Mouse (Mus musculus) left cerebral cortex, postnatal 14 days (tissue): Measurements from ENCODE around the gene Agap1. TPM values are rescaled to one million over a fixed set of nuclear protein-coding genes. Genes with fewer than 3 reads are reported as not detected.
"Not testable (repeated sequence)": the region's sequence is repeated elsewhere in the genome, so short reads cannot be mapped to it uniquely, and the experiment has no call there.

Source experiments
- DNase-seq, 2 experiments: peaks; one replicate each; pipeline ENCODE4 v3.0.0; 2021 to 2022; ENCODE audit warnings: low spot score in 2 of 2, mixed read lengths in 1 of 2
- intact Hi-C: fragments of 180-260 bp; cut with DNase I; formaldehyde crosslinking; loops from one replicate; pipeline ENCODE4 v1.15.1; 2025
- total RNA-seq, 2 experiments: library from RNA; stranded (reverse); gene quantifications; 2 replicates each; pipeline ENCODE4 v1.2.3; 2021

Agap1 gene
- total RNA-seq, 2 experiments from 2014 or later: 246 to 257 TPM

DNA sequence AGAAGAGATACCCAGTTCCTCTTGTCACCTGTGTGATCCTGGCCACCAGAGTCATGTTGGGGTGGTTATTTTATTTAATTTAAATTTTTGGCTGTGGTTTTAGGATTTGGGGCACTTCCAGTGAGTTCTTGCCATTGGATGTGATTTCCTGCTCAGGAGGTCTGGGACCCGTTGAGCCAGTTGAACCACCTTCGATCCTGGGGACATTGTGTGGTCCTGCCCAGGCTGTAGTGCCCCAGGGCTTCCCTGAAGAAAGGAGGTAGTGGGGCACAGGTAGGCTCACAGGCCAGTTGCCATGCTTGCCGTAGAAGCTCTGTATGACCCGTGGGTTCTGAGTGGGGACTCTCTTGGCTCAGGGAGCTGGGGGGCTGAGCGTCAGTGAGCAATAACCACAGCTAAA lies 38.6 kb downstream of the Agap1 start:
- intact Hi-C loops: no loop called here
- DNase-seq: no peak

DNA sequence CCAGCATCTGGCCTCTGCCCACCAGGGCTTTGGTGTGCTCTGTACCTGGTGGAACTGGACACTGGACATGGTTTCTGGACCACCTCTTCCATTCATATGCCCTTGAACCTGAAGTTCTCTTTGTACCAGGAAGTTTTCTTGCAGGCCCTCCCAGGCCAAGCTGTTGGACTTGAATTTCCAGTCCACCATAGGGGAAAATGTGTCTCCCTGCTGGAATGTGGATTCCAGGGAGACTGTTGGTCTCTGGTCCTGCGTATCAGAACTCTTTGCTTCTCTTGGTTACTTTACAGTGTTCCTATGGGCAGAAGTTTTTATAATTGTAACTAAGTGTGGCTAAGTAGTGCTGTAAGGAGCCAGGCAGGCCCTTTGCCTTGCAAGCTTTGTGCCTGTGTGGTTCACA lies 40.2 kb downstream of the Agap1 start:
- intact Hi-C loops: no loop called here
- no peak for DNase-seq

DNA sequence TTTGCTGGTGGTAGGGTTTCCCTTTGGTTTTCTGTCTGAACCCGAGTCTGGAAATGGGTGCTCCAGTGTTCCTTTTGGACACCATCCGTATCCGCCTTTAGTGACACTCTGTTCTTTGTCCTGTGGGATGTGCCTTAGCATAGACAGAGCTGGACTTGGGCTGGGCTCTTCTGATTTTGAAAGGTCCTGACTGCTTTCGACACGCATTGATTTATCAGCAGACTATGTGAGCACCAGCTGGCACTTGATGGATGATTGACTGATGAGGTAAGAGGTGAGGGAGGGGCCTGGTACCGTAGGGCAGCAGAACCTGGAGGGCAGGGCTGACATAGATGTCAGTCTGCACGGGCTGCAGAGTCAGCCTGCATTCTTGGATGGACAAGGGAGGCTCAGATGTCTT lies 41.6 kb downstream of the Agap1 start:
- no peak for DNase-seq
- intact Hi-C loops: no loop called here

DNA sequence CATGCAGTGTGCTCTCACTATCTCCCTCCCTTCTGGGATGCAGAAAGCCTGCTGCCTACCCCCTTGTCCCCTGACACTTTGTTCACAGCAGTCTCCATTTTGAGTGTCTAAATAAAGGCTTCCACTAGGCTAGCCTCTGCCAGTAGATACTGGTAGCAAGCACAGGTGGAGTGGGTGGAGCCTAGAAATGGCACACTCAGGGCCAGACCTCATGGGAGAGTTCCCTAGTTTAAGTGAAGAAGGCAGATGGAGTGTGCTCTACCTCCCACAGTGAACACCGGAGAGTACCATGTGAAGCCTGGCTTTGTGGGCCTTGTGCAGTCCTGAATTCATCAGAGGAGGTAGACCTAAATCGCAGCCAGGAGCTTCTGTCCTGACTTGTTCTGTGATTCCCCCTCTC lies 46.3 kb downstream of the Agap1 start:
- DNase-seq: no peak
- intact Hi-C loops: no loop called here

DNA sequence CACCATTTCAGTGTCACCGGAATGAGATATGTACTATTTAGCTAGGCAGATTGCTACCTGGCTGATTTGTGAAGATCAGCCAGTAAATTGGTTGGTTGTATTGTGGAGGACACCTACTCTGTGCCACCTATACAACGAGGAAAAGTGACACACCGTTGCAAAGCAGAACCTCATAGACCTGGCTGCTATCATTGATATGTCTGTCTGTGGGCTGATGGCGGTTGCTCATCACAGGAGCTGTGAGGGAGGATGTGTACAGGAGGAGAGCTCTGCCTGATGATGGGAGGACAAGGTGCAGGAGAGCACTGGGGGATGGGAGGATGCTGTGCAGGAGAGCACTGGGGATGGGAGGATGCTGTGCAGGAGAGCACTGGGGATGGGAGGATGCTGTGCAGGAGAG lies 46.7 kb downstream of the Agap1 start:
- no peak for DNase-seq
- intact Hi-C loops: no loop called here

DNA sequence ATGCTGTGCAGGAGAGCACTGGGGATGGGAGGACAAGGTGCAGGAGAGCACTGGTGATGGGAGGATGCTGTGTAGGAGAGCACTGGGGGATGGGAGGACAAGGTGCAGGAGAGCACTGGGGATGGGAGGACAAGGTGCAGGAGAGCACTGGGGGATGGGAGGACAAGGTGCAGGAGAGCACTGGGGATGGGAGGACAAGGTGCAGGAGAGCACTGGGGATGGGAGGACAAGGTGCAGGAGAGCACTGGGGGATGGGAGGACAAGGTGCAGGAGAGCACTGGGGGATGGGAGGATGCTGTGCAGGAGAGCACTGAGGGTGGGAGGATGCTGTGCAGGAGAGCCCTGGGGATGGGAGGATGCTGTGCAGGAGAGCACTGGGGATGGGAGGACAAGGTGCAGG lies 47.3 kb downstream of the Agap1 start:
- intact Hi-C loops: not testable (repeated sequence)

DNA sequence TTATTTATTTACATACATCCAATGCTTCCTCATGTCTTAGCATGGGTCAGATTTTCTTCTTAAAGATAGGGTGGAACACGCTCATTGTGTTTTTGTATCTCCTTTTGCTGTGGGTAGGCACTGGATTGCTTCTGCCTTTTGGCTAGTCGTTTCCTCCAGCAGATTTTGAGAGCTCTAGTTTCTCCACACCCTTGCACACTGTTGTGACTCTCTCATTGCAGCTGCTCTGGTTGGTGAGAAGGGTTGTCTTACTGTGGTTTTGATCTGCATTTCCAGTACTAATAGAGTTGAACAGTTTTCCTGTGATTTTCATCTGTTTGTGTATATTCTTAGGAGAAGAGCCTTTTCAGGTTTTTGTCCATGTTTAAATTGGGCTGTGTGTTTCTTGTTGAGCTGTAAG lies 54.6 kb downstream of the Agap1 start:
- intact Hi-C loops: no loop called here
- DNase-seq: no peak

More for the DNA sequence above, 47.3 kb downstream of the Agap1 start:
- not testable (repeated sequence) for DNase-seq

DNA sequence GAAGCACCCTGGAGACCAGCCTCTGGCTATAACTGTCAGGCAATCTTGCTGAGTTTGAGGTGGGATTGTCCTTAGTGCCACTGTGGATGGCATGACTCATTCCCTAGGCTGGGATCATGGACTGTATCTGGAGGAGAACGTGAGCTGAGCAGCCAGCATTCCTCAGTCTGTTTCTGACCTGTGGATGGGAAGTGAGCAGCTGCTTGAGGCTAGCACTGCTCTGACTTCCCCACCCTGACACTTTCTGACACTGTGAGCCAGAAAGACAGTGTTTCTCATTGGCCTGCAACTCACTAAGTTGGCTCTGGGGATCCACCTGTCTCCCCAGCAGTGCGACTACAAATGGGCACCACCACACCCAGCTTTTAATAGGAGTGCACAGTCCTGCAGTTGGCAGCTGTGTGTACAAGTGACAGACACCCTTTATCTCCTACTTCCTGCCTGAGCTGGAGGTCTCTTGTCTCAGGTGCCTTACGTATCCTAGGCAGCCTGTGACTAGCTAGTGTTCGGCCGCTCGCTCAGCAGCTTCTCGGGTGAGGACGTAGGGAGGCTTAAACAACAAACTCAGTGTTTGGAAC lies 55.2 kb downstream of the Agap1 start:
- DNase-seq: no peak
- intact Hi-C loops: no loop called here

DNA sequence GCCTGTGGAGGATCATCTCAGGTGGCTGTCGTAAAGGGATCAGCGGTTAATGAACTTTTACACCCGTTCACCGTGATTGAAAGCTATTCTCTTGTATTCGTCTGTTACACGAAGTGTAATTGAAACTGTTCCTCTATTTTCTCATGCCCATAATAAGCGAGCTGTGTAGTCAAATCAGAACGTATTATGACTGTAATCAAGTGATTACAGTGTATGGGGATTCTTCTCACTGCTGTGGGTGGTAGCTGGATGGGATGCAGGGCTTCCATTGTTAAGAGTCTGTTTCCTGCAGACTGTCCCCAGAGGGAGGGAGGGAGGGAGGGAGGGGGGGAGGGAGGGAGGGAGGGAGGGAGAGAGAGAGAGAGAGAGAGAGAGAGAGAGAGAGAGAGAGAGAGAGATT lies 56.1 kb downstream of the Agap1 start:
- DNase-seq: no peak
- intact Hi-C loops: no loop called here

DNA sequence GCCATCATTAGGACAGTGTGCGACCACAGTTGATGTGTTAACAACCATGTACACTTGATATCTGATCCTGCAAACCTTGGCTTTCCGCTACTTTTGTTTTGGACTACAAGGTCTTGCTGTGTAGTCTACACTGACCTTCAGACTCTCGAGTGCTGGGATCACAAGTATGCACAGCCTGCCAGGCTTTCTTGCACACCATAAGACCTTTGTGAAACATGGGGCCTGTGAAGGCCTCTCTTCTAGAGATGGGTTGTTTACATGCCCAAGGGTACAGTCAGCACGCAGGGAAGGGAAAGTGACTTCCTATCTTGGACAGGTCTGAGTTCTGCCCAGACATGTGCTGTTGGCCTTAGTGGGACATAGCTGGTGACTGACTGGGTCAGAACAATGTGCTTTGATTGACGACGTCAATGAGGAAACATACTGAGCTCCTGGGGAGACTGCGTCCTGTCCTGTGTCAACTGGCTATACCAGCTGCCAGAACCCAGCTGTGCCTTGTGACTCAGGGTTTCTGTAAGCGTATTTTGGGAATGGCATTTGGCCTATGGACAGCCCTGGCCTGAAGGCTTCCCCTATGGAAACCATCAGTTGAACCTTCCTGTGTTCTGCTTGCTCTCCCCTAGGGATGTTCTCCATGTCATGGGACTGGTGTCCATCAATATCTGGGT lies 59.1 kb downstream of the Agap1 start:
- intact Hi-C loops: no loop called here
- no peak for DNase-seq

DNA sequence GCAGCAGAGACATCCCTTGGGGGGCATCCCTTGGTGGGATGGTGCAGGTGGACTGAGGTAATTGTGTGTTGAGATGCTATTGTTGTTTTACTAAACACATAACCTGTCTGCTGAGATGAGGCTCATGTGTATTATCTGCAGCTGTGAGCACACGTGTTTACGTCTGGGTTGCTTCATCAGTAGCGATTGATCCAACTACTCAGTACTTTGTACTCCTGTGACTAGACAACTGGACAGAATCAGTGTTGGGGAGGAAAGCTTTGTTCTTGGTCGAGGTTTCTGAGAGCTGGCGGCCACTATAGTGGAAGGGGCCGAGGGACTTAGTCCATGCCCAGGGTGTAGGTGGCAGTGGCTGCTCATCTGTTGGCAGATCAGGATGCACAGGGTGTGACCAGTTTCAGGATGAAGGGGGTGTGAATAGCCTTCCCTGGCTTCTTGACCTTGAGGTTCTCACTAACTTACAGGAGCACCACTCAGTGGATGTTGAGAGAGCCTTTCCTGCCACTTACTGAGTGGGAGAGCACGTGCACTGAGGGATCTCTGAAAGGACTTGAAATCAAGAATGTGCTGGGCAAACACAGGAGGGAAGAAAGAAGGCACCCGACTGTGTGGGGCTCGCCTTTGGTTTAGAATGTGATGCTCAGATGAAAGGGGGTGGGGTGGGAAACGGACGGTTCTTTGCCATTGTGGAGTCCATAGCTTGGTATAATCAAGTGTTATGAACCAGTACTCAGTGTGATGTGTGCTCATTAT lies 61.4 kb downstream of the Agap1 start:
- DNase-seq: no peak
- intact Hi-C loops: no loop called here

DNA sequence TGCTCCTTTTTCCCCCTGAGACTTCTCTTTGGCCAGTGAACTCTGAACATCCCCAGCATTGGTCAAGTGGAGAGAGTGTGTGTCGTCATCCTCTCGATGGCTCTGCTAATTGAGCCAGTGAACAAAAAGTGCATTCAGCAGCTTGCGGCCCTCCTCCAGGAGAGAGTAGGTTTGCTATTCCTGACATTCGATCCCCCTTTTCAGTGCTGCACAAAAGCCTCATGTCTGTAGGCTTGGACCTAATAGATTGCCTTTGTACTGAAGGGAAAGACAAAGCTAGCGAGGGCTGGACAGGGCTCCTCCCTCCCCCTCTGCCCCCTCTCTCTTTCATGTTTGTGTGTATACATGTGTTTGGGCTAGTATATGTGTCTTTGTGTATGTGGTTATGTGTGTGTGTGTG lies 63.2 kb downstream of the Agap1 start:
- intact Hi-C loops: no loop called here
- DNase-seq: no peak

DNA sequence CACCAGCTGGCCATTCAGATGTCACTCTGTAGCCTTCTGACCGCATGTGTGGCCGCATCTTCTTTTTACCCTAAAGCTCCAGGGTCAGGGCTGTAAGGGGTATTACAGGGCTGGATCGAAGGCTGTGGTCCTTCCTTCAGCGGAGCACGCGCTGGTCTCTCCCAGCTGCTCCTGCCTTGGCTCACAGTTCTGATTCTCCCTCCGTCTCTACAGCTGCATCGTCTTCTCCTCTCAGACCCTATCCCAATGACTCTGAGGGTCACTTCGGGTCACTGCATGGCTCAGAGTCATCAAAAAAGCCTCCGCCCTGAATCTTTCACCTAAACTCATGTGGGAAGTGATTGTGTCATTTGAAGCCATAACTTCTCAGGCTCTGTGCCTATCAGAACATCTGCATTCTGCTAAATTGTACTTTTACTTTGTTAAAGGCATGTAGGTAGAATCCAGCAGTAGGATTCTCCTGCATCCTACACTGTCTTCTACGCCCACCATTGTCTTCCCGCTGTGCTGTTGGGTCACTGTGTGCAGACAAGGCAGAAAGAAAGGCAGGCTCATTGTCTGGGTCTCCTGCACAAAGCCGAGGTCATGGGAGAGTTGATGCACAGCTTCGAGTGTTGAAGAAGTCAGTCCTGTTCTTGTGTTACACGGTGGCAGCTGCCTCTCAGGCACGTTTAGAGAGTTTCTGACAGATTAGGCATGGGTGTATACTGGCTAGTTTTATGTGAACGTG lies 65.5 kb downstream of the Agap1 start:
- intact Hi-C loops: loop anchor here (5.0 to 10.0 kb wide), 3 partner anchors 68 to 775 kb away; partner anchors contain the start of gene Agap1
- DNase-seq: no peak

DNA sequence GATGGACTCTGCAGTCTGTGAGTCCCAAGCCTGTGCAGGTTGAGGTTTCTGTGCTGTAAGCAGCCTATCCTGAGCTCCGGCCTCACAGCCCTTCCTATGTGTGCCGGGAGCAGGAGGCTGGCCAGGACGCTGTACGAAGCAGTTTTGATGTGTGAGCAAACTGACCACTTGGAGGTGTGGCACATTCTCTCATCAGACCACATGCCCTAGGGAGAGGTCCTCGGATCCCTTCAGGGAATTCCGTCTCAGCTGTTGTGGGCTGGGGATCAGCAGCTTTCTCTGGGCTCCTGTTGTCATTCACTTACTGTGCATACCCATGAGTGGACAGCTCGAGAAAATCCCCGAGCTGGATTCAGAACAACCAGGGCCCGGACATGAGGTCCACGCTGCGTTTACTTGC lies 66.8 kb downstream of the Agap1 start:
- intact Hi-C loops: loop anchor here (5.0 to 10.0 kb wide), 3 partner anchors 69 to 777 kb away; partner anchors contain the start of gene Agap1
- no peak for DNase-seq

DNA sequence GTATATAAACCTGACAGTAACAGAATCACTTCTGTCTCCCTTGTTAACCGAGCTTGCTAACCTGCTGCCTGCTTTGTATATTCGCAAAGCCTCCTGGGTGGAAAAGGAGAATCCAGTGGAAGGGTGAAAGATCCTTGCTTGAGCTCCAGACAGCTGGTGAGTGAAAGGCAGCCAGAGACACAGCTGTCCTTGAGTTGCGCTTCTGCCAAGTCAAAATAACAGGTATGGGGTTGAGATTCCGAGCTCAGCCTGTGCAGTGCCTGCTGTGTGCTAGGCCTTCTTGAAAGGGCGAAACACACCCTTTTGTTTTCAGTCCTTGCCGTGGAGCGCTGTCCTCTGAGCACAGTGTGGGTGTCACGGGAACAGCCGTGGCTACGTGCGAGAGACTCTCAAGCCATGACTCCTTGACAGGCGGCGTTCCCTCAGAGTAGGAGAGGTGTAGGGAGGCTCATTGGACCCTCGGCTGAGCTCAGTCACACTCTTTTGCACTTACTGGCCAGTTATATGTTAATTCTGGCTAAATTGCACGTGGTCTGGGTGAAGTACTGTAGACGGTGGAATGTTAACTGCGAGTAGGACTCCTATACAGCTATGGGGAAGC lies 67.4 kb downstream of the Agap1 start:
- intact Hi-C loops: loop anchor here (5.0 to 10.0 kb wide), 3 partner anchors 70 to 777 kb away; partner anchors contain the start of gene Agap1
- DNase-seq: no peak

DNA sequence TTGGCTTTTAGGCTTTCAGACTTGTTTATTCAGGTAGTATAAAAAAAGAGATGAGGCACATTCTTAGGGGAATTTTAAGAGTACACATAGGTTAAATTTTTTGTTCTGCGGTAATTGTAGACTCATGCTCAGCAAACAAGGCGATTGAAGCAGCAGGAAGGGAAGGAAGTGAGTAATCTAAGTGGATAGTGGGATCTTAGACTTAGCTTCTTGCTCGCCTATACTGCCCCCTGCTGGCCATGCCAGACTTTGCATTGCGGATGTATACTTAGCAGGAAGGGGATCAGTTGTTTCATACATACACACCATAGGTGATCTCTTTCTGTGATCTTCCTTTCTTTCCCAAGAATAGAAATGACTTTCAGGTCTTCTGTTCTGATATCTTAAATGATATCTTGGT lies 69.8 kb downstream of the Agap1 start:
- intact Hi-C loops: loop anchor here (2.0 to 10.0 kb wide), 4 partner anchors 72 to 780 kb away; partner anchors contain the start of gene Agap1
- peak; percentile 89 to 97 for DNase-seq

DNA sequence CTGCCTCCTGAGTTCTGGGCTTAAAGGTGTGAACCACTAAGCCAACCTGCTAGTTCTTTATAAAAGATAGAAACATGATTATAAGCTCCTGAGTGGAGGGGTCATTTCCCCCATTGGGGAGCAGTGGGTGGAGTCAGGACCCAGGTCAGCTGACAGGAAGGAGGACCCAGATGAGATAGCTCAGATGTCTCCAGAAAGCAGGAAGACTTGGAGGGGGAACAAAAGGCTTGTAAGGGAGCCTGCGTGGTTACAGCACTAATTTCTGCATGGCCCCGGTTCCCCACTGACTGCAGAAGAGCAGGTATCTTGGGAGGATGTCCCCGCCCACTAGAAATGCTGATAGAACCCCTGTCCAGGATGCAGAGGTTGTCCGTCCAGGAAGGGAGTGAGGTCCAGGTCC lies 70.4 kb downstream of the Agap1 start:
- DNase-seq: no peak
- intact Hi-C loops: loop anchor here (2.0 to 10.0 kb wide), 4 partner anchors 73 to 780 kb away; partner anchors contain the start of gene Agap1

DNA sequence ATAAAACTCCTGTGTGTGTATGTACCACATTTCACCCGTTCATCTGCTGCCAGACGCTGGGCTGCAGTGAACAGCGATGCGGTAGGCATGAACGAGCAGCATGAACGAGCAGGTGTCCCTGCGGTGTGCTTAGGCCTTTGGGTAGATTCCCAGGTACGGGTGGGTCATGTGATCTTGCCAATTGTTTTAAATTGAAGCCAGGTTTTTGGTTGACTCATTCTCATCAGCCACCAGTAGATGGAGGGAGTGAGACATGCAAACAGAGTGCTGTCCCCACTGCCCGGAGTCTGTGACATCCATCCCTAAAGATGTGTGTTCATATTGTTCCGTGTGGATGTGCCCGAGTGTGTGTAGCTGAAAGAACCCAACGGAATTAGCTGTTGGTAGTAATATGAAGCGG lies 71.2 kb downstream of the Agap1 start:
- intact Hi-C loops: loop anchor here (2.0 to 10.0 kb wide), 5 partner anchors 55 to 781 kb away; no protein-coding TSS in a partner anchor
- DNase-seq: peak; percentile 56 to 68

DNA sequence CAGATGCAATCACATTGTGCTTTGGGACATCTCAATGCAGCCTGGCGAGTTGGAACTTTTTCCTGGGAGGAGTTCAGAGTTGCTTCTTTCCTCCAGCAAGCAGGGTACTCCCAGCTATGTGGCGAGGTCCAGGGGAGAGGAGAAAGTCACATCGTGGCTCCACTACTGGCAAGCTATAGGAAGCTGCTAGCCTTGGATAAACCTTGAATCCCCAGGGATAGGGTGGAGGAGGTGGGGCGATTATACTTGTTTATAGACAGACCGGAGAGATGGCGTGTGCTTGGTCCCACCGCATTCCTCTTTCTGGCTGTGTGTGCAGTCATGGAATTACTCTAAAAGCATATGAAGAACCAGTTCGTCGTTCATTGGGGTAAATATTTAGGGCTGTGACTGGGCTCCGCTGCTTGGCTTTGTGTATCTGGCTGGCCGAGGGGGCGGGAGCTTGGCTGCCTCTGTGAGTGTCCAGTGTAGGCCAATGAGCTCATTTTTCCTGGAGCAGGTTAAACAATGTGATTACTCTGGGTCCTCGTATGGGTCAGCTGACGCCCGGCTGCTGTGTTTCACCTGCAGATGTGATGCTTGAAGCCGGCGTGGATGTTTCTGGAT lies 74.2 kb downstream of the Agap1 start:
- intact Hi-C loops: loop anchor here (10.0 kb wide), 2 partner anchors 204 to 784 kb away; no protein-coding TSS in a partner anchor
- no peak for DNase-seq
